Mouse (Mus musculus): Measurements from ENCODE around the gene Ccnc. TPM values are rescaled to one million over a fixed set of nuclear protein-coding genes. Genes with fewer than 3 reads are reported as not detected.

Gene Ccnc
- 10 to 100 TPM; 34.1 to 46.6 TPM for total RNA-seq (2021)
- long read RNA-seq, transcript Ccnc-202 (12 exons, 3,365 nt) = minor isoform, 14 of 48 reads
- long read RNA-seq, transcript Ccnc-203 (12 exons, 1,406 nt) = major isoform, 24 of 48 reads
- long read RNA-seq, partial matches to known transcripts = 2 of 48 reads
- long read RNA-seq, other reads (novel, unspliced or antisense) = 6 of 48 reads

GRCm38 (mm10) chr4:21727615-21728165 is at the start of gene Ccnc:
Gene Ccnc, plus strand, starts transcription at chr4:21727701.
- DNase-seq (ENCODE audit: low spot score in 2 of 2) = peak; percentile 89 to 94

- DNase-seq (ENCODE audit: low spot score in 2 of 2) = peak in 1 of 2 experiments; percentile 18
These were observed 49.2 kb upstream of the Ccnc start for GRCm38 (mm10) chr4:21678101-21678974.

- DNase-seq (ENCODE audit: low spot score in 2 of 2) = peak in 1 of 2 experiments; percentile 14
These were observed 48.4 kb upstream of the Ccnc start for GRCm38 (mm10) chr4:21678975-21679623.

GRCm38 (mm10) chr4:21679624-21680480 is 47.6 kb upstream of the Ccnc start:
- peak in 1 of 2 experiments; percentile 13 for DNase-seq (ENCODE audit: low spot score in 2 of 2)

GRCm38 (mm10) chr4:21680971-21681370 is 46.5 kb upstream of the Ccnc start:
- DNase-seq (ENCODE audit: low spot score in 2 of 2) = no peak

- DNase-seq (ENCODE audit: low spot score in 2 of 2) = no peak
These were observed 44.9 kb upstream of the Ccnc start for GRCm38 (mm10) chr4:21682421-21683150.

- no peak for DNase-seq (ENCODE audit: low spot score in 2 of 2)
These were observed 43.0 kb upstream of the Ccnc start for GRCm38 (mm10) chr4:21684341-21684970.

GRCm38 (mm10) chr4:21685595-21686091 is 41.9 kb upstream of the Ccnc start, which contains the start of gene Prdm13:
Gene Prdm13, minus strand, starts transcription at chr4:21685963.
- DNase-seq (ENCODE audit: low spot score in 2 of 2) = no peak

- DNase-seq (ENCODE audit: low spot score in 2 of 2) = no peak
These were observed 41.1 kb upstream of the Ccnc start for GRCm38 (mm10) chr4:21686416-21686815.

- no peak for DNase-seq (ENCODE audit: low spot score in 2 of 2)
These were observed 40.6 kb upstream of the Ccnc start for GRCm38 (mm10) chr4:21686934-21687333.

- no peak for DNase-seq (ENCODE audit: low spot score in 2 of 2)
These were observed 39.5 kb upstream of the Ccnc start for GRCm38 (mm10) chr4:21687783-21688702.

GRCm38 (mm10) chr4:21688703-21689200 is 38.7 kb upstream of the Ccnc start:
- peak; percentile 9 to 25 for DNase-seq (ENCODE audit: low spot score in 2 of 2)

GRCm38 (mm10) chr4:21689492-21689941 is 38.0 kb upstream of the Ccnc start:
- DNase-seq (ENCODE audit: low spot score in 2 of 2) = no peak

- no peak for DNase-seq (ENCODE audit: low spot score in 2 of 2)
These were observed 37.3 kb upstream of the Ccnc start for GRCm38 (mm10) chr4:21690221-21690620.

GRCm38 (mm10) chr4:21695638-21696254 is 31.8 kb upstream of the Ccnc start:
- DNase-seq (ENCODE audit: low spot score in 2 of 2) = peak; percentile 51 to 67

- no peak for DNase-seq (ENCODE audit: low spot score in 2 of 2)
These were observed 22.5 kb upstream of the Ccnc start for GRCm38 (mm10) chr4:21705046-21705445.

GRCm38 (mm10) chr4:21712147-21712546 is 15.4 kb upstream of the Ccnc start:
- DNase-seq (ENCODE audit: low spot score in 2 of 2) = peak; percentile 54 to 71

Measured in layer of hippocampus, postnatal 10 days (tissue).